Comparison of ENCODE assay signal across 8 mouse cellular contexts in genomic region chr7:81570752-81571107, GRCm38 (mm10). TPM values are rescaled to one million over a fixed set of nuclear protein-coding genes. Genes with fewer than 3 reads are reported as not detected.
DNase-seq lines count a peak whose midpoint lies in the region; ATAC-seq and TF ChIP-seq lines count a peak whose summit lies in the region.

No protein-coding gene starts in this region.

- 4% methylated on average over 5 of the region's 5 CpGs for WGBS in kidney, embryonic 16.5 days
- WGBS in embryonic facial prominence, embryonic 10.5 days: 4% methylated on average over 5 of the region's 5 CpGs
- WGBS in intestine, embryonic 15.5 days: 5% methylated on average over 5 of the region's 5 CpGs

- H3K79me2 ChIP-seq in myocyte (ENCODE audit: control insufficient read depth, insufficient read depth): peaks cover 5% of the 10 kb centered on the region

- peaks cover 5% of the 10 kb centered on the region; the same call in 1 of the 2 replicates for H3K36me3 ChIP-seq in kidney, embryonic 16.5 days (ENCODE audit: insufficient read depth, low read length)
- 0 out of 2 replicates have a peak, but pooled peaks cover 4% of the 10 kb centered on the region for H3K36me3 ChIP-seq in embryonic facial prominence, embryonic 10.5 days (replicated peaks)
- H3K36me3 ChIP-seq in intestine, embryonic 15.5 days: 0 out of 2 replicates have a peak, but pooled peaks cover 4% of the 10 kb centered on the region
- H3K36me3 ChIP-seq in myocyte (ENCODE audit: control insufficient read depth, insufficient read depth): peaks cover 6% of the 10 kb centered on the region

- no peak for TF ChIP-seq POLR2A in myocyte (IDR thresholded peaks at IDR 0.05; ENCODE audit: insufficient read length, low read depth)

- DNase-seq in kidney, postnatal 14 days: no peak
- no peak for DNase-seq in embryonic facial prominence, embryonic 10.5 days (ENCODE audit: low spot score)
- DNase-seq in natural killer cell, adult 2 months (ENCODE audit: low spot score in 2 of 2): no peak
- DNase-seq in thymus, postnatal 4 days: no peak
- no peak for DNase-seq in cerebellum, postnatal 25 days

- H3K9me3 ChIP-seq in kidney, embryonic 16.5 days (ENCODE audit: low read length): no peaks in the 10 kb centered on the region
- no peaks in the 10 kb centered on the region for H3K9me3 ChIP-seq in embryonic facial prominence, embryonic 10.5 days
- H3K9me3 ChIP-seq in intestine, embryonic 15.5 days: no peaks in the 10 kb centered on the region

- ATAC-seq in kidney, embryonic 16.5 days (ENCODE audit: low FRiP score, low TSS enrichment): no peak
- ATAC-seq in intestine, embryonic 15.5 days: no peak; the same call in 1 of the 2 replicates

- no peak overlapping the region for H3K27ac ChIP-seq in kidney, embryonic 16.5 days (ENCODE audit: low read length)
- H3K27ac ChIP-seq in embryonic facial prominence, embryonic 10.5 days (replicated peaks): no peak overlapping the region
- H3K27ac ChIP-seq in intestine, embryonic 15.5 days: no peak overlapping the region

- peak overlapping the region; percentile 88 for H3ac ChIP-seq in myocyte (ENCODE audit: control insufficient read depth, insufficient read length)

- H3K4me2 ChIP-seq in kidney, embryonic 16.5 days (replicated peaks; ENCODE audit: low read depth, low read length): peak overlapping the region; percentile 68
- peak overlapping the region; percentile 81 for H3K4me2 ChIP-seq in intestine, embryonic 15.5 days (replicated peaks)
- peak overlapping the region; percentile 59 for H3K4me2 ChIP-seq in myocyte (ENCODE audit: low read depth)

- no peak overlapping the region for H3K9ac ChIP-seq in kidney, embryonic 16.5 days (replicated peaks; ENCODE audit: low read length)
- no peak overlapping the region for H3K9ac ChIP-seq in intestine, embryonic 15.5 days

- peak overlapping the region; percentile 83 for H3K4me3 ChIP-seq in kidney, embryonic 16.5 days (ENCODE audit: low read length)
- peak overlapping the region; percentile 86 for H3K4me3 ChIP-seq in embryonic facial prominence, embryonic 10.5 days
- H3K4me3 ChIP-seq in intestine, embryonic 15.5 days (replicated peaks): peak overlapping the region; percentile 98
- peak overlapping the region; percentile 32 for H3K4me3 ChIP-seq in myocyte

- H3K4me1 ChIP-seq in kidney, embryonic 16.5 days (ENCODE audit: insufficient read depth, low read length): peaks cover 10% of the 10 kb centered on the region; the same call in 1 of the 2 replicates
- peaks cover 15% of the 10 kb centered on the region; the same call in 1 of the 2 replicates for H3K4me1 ChIP-seq in embryonic facial prominence, embryonic 10.5 days
- peaks cover 6% of the 10 kb centered on the region; the same call in 1 of the 2 replicates for H3K4me1 ChIP-seq in intestine, embryonic 15.5 days (replicated peaks)

- no peaks in the 10 kb centered on the region for H3K27me3 ChIP-seq in kidney, embryonic 16.5 days (ENCODE audit: insufficient read depth, low read length)
- peaks cover 12% of the 10 kb centered on the region for H3K27me3 ChIP-seq in embryonic facial prominence, embryonic 10.5 days (replicated peaks; ENCODE audit: low read depth, poor library complexity, severe bottlenecking)
- H3K27me3 ChIP-seq in intestine, embryonic 15.5 days (replicated peaks): no peaks in the 10 kb centered on the region
- no peaks in the 10 kb centered on the region for H3K27me3 ChIP-seq in myocyte (ENCODE audit: control insufficient read depth, insufficient read depth, insufficient read length)

TF ChIP-seq in myocyte, 11 proteins besides CTCF, POLR2A, EP300 and RAD21:
- no peak for TF ChIP-seq TCF3 (IDR thresholded peaks at IDR 0.05; ENCODE audit: insufficient read length, low read depth)
- no peak for TF ChIP-seq REST (IDR thresholded peaks at IDR 0.05; ENCODE audit: insufficient read depth, insufficient read length)
- no peak for TF ChIP-seq MYOG (IDR thresholded peaks at IDR 0.05; ENCODE audit: control insufficient read depth in 1 of 3, insufficient read depth in 1 of 3, insufficient read length in 2 of 3, low read depth in 2 of 3)
- no peak for TF ChIP-seq MAX (IDR thresholded peaks at IDR 0.05; ENCODE audit: low read depth)
- TF ChIP-seq TCF12 (IDR thresholded peaks at IDR 0.05; ENCODE audit: insufficient read depth, poor library complexity, severe bottlenecking): no peak
- TF ChIP-seq POLR2AphosphoS2 (IDR thresholded peaks at IDR 0.05; ENCODE audit: insufficient read length, low read depth): no peak
- no peak for TF ChIP-seq SRF (IDR thresholded peaks at IDR 0.05; ENCODE audit: control insufficient read depth, insufficient read length, low read depth)
- no peak for TF ChIP-seq E2F4 (IDR thresholded peaks at IDR 0.05; ENCODE audit: insufficient read depth)
TF ChIP-seq in myocyte: peak in this region for 0.

RNA-seq across cellular contexts. Expression of gene Whamm, which starts 0.3 kb away (rescaled TPM):
- polyA plus RNA-seq in kidney, embryonic 16.5 days (2015; fragmentation: Nextera tagmentation; extraction: Ambion mirVana): 1.2 and 3.4 TPM in 2 replicates
- 2.4 and 3.4 TPM in 2 replicates for polyA plus RNA-seq in embryonic facial prominence, embryonic 10.5 days (2016; fragmentation: Nextera tagmentation; extraction: Ambion mirVana)
- 5.9 and 6.3 TPM in 2 replicates for polyA plus RNA-seq in intestine, embryonic 15.5 days (2015; fragmentation: Nextera tagmentation; extraction: Ambion mirVana)
- 4.0 TPM for polyA plus RNA-seq in myocyte (2012; fragmentation: generic; extraction: Trizol)

RNA-seq across cellular contexts. Expression of gene Fsd2, which starts 4.0 kb away (rescaled TPM):
- polyA plus RNA-seq in kidney, embryonic 16.5 days (2015; fragmentation: Nextera tagmentation; extraction: Ambion mirVana): 0.19 and 0.27 TPM in 2 replicates
- 0.04 TPM in 1 of 2 replicates, not detected in the other for polyA plus RNA-seq in embryonic facial prominence, embryonic 10.5 days (2016; fragmentation: Nextera tagmentation; extraction: Ambion mirVana)
- polyA plus RNA-seq in intestine, embryonic 15.5 days (2015; fragmentation: Nextera tagmentation; extraction: Ambion mirVana): 0.10 and 0.15 TPM in 2 replicates
- polyA plus RNA-seq in myocyte (2012; fragmentation: generic; extraction: Trizol): 4.8 TPM

Comparison
In these comparisons a context has a peak if more than half of its experiments do, and no peak if none do; other contexts are left out.
1. H3K4me3 ChIP-seq: peak in every context shown above with its lines; median percentile 98 in intestine, embryonic 15.5 days; 86 in embryonic facial prominence, embryonic 10.5 days; 83 in kidney, embryonic 16.5 days; 32 in myocyte.